Mouse (Mus musculus): ENCODE results near the gene Cetn2. TPM values are rescaled to one million over a fixed set of nuclear protein-coding genes. Genes with fewer than 3 reads are reported as not detected.

The Cetn2 gene
- 10 to 100 TPM; 28.3 to 30.9 TPM for total RNA-seq (2021)
- long read RNA-seq, experiment 1, transcript Cetn2-203 (5 exons, 1,286 nt), result major isoform, 49 of 53 reads
- long read RNA-seq, experiment 1, partial matches to known transcripts, result 2 of 53 reads
- long read RNA-seq, experiment 1, other reads (novel, unspliced or antisense), result 1 of 53 reads
- long read RNA-seq, experiment 2, transcript Cetn2-203 (5 exons, 1,286 nt), result major isoform, 29 of 32 reads
- long read RNA-seq, experiment 2, partial matches to known transcripts, result 1 of 32 reads
- long read RNA-seq, experiment 2, other reads (novel, unspliced or antisense), result 1 of 32 reads

GRCm38 (mm10) chrX:72917884-72918681 lies at the start of gene Cetn2, which contains the start of gene Nsdhl:
Gene Cetn2 (minus strand): TSS chrX:72918411.
Gene Nsdhl (plus strand): TSS chrX:72918557.
- peak; percentile 87 to 94 for DNase-seq

GRCm38 (mm10) chrX:72962743-72963142 lies 44.5 kb upstream of the Cetn2 start:
- no peak for DNase-seq

- no peak for DNase-seq
Observed at GRCm38 (mm10) chrX:72961511-72961910, 43.3 kb upstream of the Cetn2 start.

GRCm38 (mm10) chrX:72960431-72960830 lies 42.2 kb upstream of the Cetn2 start:
- peak in 1 of 2 experiments; percentile 22 for DNase-seq

GRCm38 (mm10) chrX:72956486-72956885 lies 38.3 kb upstream of the Cetn2 start:
- no peak for DNase-seq

GRCm38 (mm10) chrX:72953464-72953863 lies 35.3 kb upstream of the Cetn2 start:
- no peak for DNase-seq

- no peak for DNase-seq
Observed at GRCm38 (mm10) chrX:72921391-72921790, 3.2 kb upstream of the Cetn2 start.

- DNase-seq, result no peak
Observed at GRCm38 (mm10) chrX:72918682-72919059, 460 bp upstream of the Cetn2 start.

GRCm38 (mm10) chrX:72911611-72912010 lies 6.6 kb downstream of the Cetn2 start:
- DNase-seq, result no peak

- DNase-seq, result peak; percentile 1 to 16
Observed at GRCm38 (mm10) chrX:72908404-72908741, 9.8 kb downstream of the Cetn2 start.

- DNase-seq, result no peak
Observed at GRCm38 (mm10) chrX:72907619-72908403, 10.4 kb downstream of the Cetn2 start.

GRCm38 (mm10) chrX:72902530-72902929 lies 15.7 kb downstream of the Cetn2 start:
- no peak for DNase-seq

GRCm38 (mm10) chrX:72896055-72896437 lies 22.2 kb downstream of the Cetn2 start:
- no peak for DNase-seq

GRCm38 (mm10) chrX:72895388-72896054 lies 22.7 kb downstream of the Cetn2 start:
- no peak for DNase-seq

Other genes with a start within 250 kb of the Cetn2 start
- gene Gabrq, start 93.2 kb downstream of the Cetn2 start, total RNA-seq (2021), result not detected
- 1 to 10 TPM; 4.2 to 6.4 TPM for gene Nsdhl, start 146 bp upstream of the Cetn2 start, total RNA-seq (2021)
- gene Zfp185, start 68.9 kb upstream of the Cetn2 start, total RNA-seq (2021), result 1 to 10 TPM in 1 of 2 experiments, under 1 TPM in 1; 0.77 to 1.8 TPM
- not detected for gene Pnma5, start 118.7 kb upstream of the Cetn2 start, total RNA-seq (2021)
- not detected for gene Pnma3, start 146.4 kb upstream of the Cetn2 start, total RNA-seq (2021)
- gene Xlr4a, start 164.1 kb upstream of the Cetn2 start, total RNA-seq (2021), result 1 to 10 TPM in 1 of 2 experiments, under 1 TPM in 1; 0.45 to 1.9 TPM
- under 1 TPM; 0.47 to 0.62 TPM for gene Xlr3a, start 178.7 kb upstream of the Cetn2 start, total RNA-seq (2021)
- not detected for gene Gm14685, start 198.6 kb upstream of the Cetn2 start, total RNA-seq (2021)
- not detected for gene Xlr5b, start 230.4 kb upstream of the Cetn2 start, total RNA-seq (2021)
- not detected for gene DXBay18, start 231.0 kb upstream of the Cetn2 start, total RNA-seq (2021)

Data from heart, adult 18-20 months (tissue).